Mouse (Mus musculus): ENCODE results near the gene Ppp1r21. TPM values are rescaled to one million over a fixed set of nuclear protein-coding genes. Genes with fewer than 3 reads are reported as not detected.

Ppp1r21 gene
- polyA plus RNA-seq, 1 experiment: 22.7 TPM

DNA sequence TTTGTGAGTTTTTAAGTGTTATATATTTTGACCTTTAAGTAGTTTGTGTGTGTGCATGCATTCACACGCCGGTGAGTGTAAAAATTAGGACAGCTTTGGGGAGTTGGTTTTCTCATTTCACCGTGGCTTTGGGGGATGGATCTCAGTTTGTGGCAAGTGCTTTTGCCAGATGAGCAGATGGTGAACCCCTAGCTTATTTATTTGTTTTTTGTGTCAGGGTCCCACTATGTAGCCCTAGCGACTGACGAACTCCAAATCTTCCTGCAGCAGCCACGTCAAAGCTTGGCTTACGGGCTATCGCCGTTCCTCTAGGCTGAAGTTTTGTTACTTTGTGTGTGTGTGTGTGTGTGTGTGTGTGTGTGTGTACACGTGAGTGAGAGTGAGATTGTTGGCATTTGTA lies 39.4 kb upstream of the Ppp1r21 start:
- 0 out of 2 replicates have a peak, but pooled peaks cover 6% of the 10 kb centered on the region for H3K36me3 ChIP-seq (ENCODE audit: control insufficient read depth, insufficient read depth, low read length, poor library complexity, severe bottlenecking)
- H3K4me1 ChIP-seq (ENCODE audit: control insufficient read depth, insufficient read depth, low read length): peaks cover 1% of the 10 kb centered on the region

DNA sequence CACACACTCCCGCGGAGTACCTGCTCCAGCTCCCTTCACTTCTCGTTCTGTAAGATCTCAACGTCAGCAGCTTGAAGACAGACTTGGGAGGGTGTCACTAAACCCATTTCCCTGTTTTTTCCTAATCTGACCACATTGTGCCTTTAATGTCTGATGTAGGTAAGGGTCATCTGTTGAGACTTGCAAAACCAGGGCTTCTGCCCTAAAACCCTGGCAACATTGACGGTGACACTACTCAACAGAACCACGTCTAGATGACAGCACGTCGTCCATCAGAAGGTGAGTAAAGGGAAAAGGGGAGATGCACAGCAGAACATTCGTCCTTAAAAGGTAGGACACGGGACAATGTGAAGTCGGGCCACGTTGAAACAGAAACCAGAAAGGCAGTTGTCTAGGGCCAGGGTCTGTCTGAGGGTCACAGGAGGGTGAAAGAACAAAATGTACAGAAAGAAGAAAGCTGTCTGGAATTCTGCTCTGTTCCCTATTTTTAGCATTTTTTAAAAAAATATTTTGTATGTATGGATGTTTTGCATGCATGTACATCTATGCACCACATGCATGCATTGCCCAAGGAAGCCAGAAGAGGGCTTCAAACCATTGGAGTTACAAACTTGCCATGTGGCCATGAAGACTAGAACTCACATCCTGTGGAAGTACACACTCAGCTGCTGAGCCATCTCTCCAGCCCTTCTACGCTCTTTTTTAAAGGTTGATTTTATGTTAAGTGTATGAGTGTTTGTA lies 38.4 kb upstream of the Ppp1r21 start:
- H3K9ac ChIP-seq (ENCODE audit: low read depth, poor library complexity, severe bottlenecking): no peak overlapping the region
- H3K9me3 ChIP-seq (replicated peaks; ENCODE audit: control insufficient read depth, insufficient read depth, low read length, poor library complexity, severe bottlenecking): no peaks in the 10 kb centered on the region
- no peak overlapping the region for H3K27ac ChIP-seq (ENCODE audit: insufficient read depth, low read length)
- H3K27me3 ChIP-seq (ENCODE audit: control insufficient read depth, insufficient read depth, low read length, poor library complexity, severe bottlenecking): no peaks in the 10 kb centered on the region
- no peak overlapping the region for H3K4me3 ChIP-seq (ENCODE audit: low read depth, low read length)
- TF ChIP-seq CTCF (IDR thresholded peaks at IDR 0.05; ENCODE audit: low read depth, low read length) (no peak), POLR2A (IDR thresholded peaks at IDR 0.05; ENCODE audit: insufficient read depth, low read length) (no peak)
- 0 out of 2 replicates have a peak, but pooled peaks cover 6% of the 10 kb centered on the region for H3K36me3 ChIP-seq (ENCODE audit: control insufficient read depth, insufficient read depth, low read length, poor library complexity, severe bottlenecking)
- peaks cover 1% of the 10 kb centered on the region for H3K4me1 ChIP-seq (ENCODE audit: control insufficient read depth, insufficient read depth, low read length)

More for the DNA sequence above, 39.4 kb upstream of the Ppp1r21 start:
- H3K9me3 ChIP-seq (replicated peaks; ENCODE audit: control insufficient read depth, insufficient read depth, low read length, poor library complexity, severe bottlenecking): no peaks in the 10 kb centered on the region
- H3K27me3 ChIP-seq (ENCODE audit: control insufficient read depth, insufficient read depth, low read length, poor library complexity, severe bottlenecking): no peaks in the 10 kb centered on the region
- TF ChIP-seq EP300 (IDR thresholded peaks at IDR 0.05; ENCODE audit: insufficient read depth, low read depth, low read length) (no peak), CTCF (IDR thresholded peaks at IDR 0.05; ENCODE audit: low read depth, low read length) (no peak), POLR2A (IDR thresholded peaks at IDR 0.05; ENCODE audit: insufficient read depth, low read length) (no peak)
- no peak overlapping the region for H3K9ac ChIP-seq (ENCODE audit: low read depth, poor library complexity, severe bottlenecking)
- no peak overlapping the region for H3K4me3 ChIP-seq (ENCODE audit: low read depth, low read length)
- H3K27ac ChIP-seq (ENCODE audit: insufficient read depth, low read length): no peak overlapping the region

DNA sequence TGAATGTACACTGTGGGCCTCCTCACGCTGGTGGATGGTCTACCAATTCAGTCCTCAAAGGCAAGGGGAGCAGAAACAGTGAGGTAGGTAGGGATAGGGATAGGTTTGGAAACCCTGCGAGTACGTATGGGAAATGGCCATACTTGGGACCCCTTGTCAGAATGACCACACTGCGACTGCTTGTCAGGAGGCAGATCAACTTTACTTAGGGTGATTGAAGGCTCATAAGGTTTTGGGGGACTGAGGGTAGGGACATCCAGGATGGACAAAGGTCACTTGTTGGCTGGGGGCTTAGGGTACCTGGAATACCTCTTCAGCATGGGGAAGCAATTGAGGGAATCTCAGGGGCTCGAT lies 37.8 kb upstream of the Ppp1r21 start:
- Histone ChIP-seq H3K27me3 (ENCODE audit: control insufficient read depth, insufficient read depth, low read length, poor library complexity, severe bottlenecking) (no peaks in the 10 kb centered on the region), H3K4me1 (ENCODE audit: control insufficient read depth, insufficient read depth, low read length) (peaks cover 1% of the 10 kb centered on the region), H3K27ac (ENCODE audit: insufficient read depth, low read length) (no peak overlapping the region), H3K4me3 (ENCODE audit: low read depth, low read length) (no peak overlapping the region), H3K36me3 (ENCODE audit: control insufficient read depth, insufficient read depth, low read length, poor library complexity, severe bottlenecking) (0 out of 2 replicates have a peak, but pooled peaks cover 6% of the 10 kb centered on the region), H3K9ac (ENCODE audit: low read depth, poor library complexity, severe bottlenecking) (no peak overlapping the region), H3K9me3 (replicated peaks; ENCODE audit: control insufficient read depth, insufficient read depth, low read length, poor library complexity, severe bottlenecking) (no peaks in the 10 kb centered on the region)
- TF ChIP-seq CTCF (IDR thresholded peaks at IDR 0.05; ENCODE audit: low read depth, low read length) (no peak), EP300 (IDR thresholded peaks at IDR 0.05; ENCODE audit: insufficient read depth, low read depth, low read length) (no peak), POLR2A (IDR thresholded peaks at IDR 0.05; ENCODE audit: insufficient read depth, low read length) (no peak)

DNA sequence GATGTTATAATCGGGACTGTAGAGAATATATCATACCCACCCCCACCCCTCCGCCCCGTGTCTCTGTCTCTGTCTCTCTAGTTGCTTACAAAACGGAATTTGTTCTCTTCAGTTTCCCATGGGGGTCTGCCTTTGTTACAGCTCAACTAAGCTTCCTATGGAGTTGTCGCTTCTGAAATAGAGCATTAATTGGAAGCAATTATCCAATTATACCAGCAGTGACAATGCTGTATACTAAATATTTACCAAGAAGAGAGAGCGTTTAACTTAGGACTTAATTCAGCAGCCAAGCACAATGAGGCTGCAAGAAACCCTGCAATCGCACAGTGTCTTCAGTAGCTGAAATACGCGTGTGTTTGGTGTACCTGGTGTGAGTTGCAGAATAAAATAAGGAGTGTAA lies 36.4 kb upstream of the Ppp1r21 start:
- Histone ChIP-seq H3K9ac (ENCODE audit: low read depth, poor library complexity, severe bottlenecking) (no peak overlapping the region), H3K36me3 (ENCODE audit: control insufficient read depth, insufficient read depth, low read length, poor library complexity, severe bottlenecking) (0 out of 2 replicates have a peak, but pooled peaks cover 2% of the 10 kb centered on the region), H3K4me3 (ENCODE audit: low read depth, low read length) (no peak overlapping the region), H3K27ac (ENCODE audit: insufficient read depth, low read length) (no peak overlapping the region), H3K4me1 (ENCODE audit: control insufficient read depth, insufficient read depth, low read length) (peaks cover 1% of the 10 kb centered on the region), H3K9me3 (replicated peaks; ENCODE audit: control insufficient read depth, insufficient read depth, low read length, poor library complexity, severe bottlenecking) (no peaks in the 10 kb centered on the region), H3K27me3 (ENCODE audit: control insufficient read depth, insufficient read depth, low read length, poor library complexity, severe bottlenecking) (no peaks in the 10 kb centered on the region)
- TF ChIP-seq CTCF (IDR thresholded peaks at IDR 0.05; ENCODE audit: low read depth, low read length): no peak

DNA sequence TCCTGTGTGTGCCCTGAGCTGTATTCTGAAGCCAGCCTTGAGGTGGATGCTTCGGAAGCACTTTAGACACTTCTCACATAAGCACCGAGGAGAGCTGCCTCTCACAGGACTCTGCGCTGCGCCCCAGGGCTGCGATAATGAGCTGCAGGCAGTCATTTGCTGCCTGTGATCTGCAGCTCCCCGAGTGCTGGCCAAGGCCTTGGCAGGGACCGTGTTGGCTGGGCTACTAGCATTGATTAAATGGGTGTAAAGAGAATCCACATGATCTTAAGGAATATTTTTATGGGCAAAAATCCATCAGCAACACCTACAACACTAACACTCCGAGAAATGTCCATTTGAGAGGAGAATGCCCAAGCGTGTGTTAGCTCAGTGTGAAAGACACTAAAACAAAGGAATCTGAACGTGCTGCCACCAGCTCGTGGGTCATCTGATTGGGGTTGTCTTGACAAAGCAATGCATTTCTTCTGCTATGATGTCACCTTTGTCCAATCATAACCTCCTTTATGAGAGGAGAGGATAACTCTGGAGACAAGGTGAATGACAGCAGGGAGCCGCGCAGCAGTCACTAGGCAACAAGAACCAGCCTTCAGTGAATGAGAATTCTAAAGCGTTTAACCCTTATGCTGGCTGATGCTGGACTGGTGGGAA lies 35.7 kb upstream of the Ppp1r21 start:
- Histone ChIP-seq H3K36me3 (ENCODE audit: control insufficient read depth, insufficient read depth, low read length, poor library complexity, severe bottlenecking) (no peaks in the 10 kb centered on the region), H3K9ac (ENCODE audit: low read depth, poor library complexity, severe bottlenecking) (no peak overlapping the region), H3K9me3 (replicated peaks; ENCODE audit: control insufficient read depth, insufficient read depth, low read length, poor library complexity, severe bottlenecking) (peaks cover 3% of the 10 kb centered on the region), H3K27ac (ENCODE audit: insufficient read depth, low read length) (no peak overlapping the region), H3K4me3 (ENCODE audit: low read depth, low read length) (no peak overlapping the region), H3K4me1 (ENCODE audit: control insufficient read depth, insufficient read depth, low read length) (no peaks in the 10 kb centered on the region), H3K27me3 (ENCODE audit: control insufficient read depth, insufficient read depth, low read length, poor library complexity, severe bottlenecking) (no peaks in the 10 kb centered on the region)
- TF ChIP-seq EP300 (IDR thresholded peaks at IDR 0.05; ENCODE audit: insufficient read depth, low read depth, low read length) (no peak), CTCF (IDR thresholded peaks at IDR 0.05; ENCODE audit: low read depth, low read length) (no peak), POLR2A (IDR thresholded peaks at IDR 0.05; ENCODE audit: insufficient read depth, low read length) (no peak)

DNA sequence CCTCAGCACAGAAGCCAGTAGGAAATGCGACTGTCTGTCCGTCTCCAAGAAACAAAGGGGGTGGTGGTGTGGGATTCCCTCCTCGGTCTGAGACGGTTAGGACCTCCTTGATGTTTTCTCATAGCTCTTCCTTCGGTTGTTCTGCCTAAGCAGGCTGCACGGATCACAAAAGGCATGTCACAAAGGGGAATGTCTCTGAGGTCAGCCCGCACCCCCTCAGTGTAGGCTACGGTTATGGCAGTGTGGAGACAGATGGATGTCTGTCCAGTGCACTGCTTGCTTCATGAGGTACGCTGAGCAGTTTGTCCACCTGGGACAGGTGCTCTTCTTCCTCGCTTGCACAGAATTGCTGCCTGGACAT lies 35.2 kb upstream of the Ppp1r21 start:
- Histone ChIP-seq H3K36me3 (ENCODE audit: control insufficient read depth, insufficient read depth, low read length, poor library complexity, severe bottlenecking) (no peaks in the 10 kb centered on the region), H3K9ac (ENCODE audit: low read depth, poor library complexity, severe bottlenecking) (no peak overlapping the region), H3K27me3 (ENCODE audit: control insufficient read depth, insufficient read depth, low read length, poor library complexity, severe bottlenecking) (no peaks in the 10 kb centered on the region), H3K4me1 (ENCODE audit: control insufficient read depth, insufficient read depth, low read length) (no peaks in the 10 kb centered on the region), H3K4me3 (ENCODE audit: low read depth, low read length) (no peak overlapping the region), H3K9me3 (replicated peaks; ENCODE audit: control insufficient read depth, insufficient read depth, low read length, poor library complexity, severe bottlenecking) (peaks cover 4% of the 10 kb centered on the region), H3K27ac (ENCODE audit: insufficient read depth, low read length) (no peak overlapping the region)
- TF ChIP-seq EP300 (IDR thresholded peaks at IDR 0.05; ENCODE audit: insufficient read depth, low read depth, low read length) (no peak), CTCF (IDR thresholded peaks at IDR 0.05; ENCODE audit: low read depth, low read length) (no peak), POLR2A (IDR thresholded peaks at IDR 0.05; ENCODE audit: insufficient read depth, low read length) (no peak)
